Mouse (Mus musculus) fibroblast of lung, adult 2 months (primary cell): ENCODE data around the gene Svop.

Source experiments
- DNase-seq: peaks from one replicate; pipeline ENCODE4 v3.0.0-alpha.2; 2011; ENCODE audit warnings: low read depth

Svop gene

GRCm38 (mm10) chr5:114091057-114091807, at the start of gene Svop:
Gene Svop (minus strand): TSS chr5:114091570.
- DNase-seq: peak; percentile 48

GRCm38 (mm10) chr5:114139175-114139574, 47.8 kb upstream of the Svop start:
- DNase-seq: peak; percentile 25

DNA sequence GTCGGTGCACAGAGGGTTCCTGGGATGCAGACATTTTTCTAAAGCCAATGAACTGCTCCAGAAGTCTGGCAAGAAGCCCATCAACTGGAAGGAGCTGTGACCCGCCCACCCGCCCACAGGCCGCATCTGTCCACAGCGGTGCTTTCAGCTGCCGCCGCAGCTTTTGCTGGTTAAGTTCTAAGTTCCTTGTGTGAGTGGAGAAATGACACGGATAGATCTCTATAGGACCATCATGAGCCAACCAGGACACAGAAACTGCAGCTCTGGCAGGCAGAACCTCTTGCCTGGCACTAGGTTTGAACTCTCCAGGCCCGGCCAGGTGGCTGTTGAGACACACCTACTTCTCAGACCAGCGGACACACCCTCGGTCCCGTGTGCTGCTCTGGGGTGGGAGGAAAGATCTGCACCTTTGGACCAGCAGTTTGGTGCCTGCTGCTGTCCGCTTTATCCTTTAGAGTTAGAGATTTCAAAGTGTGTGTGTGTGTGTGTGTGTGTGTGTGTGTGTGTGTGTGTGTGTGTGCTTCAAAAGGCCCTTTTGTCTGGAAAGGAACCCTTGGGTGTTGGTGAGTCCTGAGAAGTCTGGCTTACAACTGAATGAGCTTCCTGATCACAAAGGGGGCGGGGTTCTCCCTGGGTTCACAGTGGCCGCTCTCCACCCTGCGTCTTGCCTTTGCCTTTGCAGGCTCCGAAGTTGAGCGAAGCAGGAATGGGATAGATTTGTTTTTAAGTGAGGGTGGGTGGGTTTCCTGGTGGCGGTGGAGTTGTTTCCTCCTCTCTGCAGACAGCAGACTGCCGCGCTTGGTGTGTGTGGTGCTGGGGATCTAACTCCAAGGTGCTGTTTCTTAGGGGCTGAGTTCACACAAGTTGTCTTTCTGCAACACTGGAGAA, 47.2 kb upstream of the Svop start:
- DNase-seq: no peak

- DNase-seq: no peak
Observed at GRCm38 (mm10) chr5:114137481-114138276, 46.3 kb upstream of the Svop start.

DNA sequence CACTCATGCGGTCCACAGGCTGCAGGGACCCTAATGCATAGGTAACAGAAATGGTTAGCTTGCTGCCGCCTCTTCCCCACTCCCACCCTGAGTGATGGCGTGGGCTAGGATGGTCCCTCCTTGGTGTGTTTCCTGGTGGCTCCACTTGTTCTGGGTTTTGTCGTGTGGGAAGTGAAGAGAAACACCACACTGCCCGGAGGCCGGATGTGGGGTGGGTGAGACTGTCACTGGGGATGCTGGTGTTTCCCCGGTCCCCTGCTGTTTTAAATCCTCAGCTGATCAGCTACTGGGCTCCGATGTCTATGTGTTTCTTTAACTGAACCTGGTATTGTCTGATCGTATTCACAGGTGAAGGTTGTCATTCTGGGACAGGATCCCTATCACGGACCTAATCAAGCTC, 44.1 kb upstream of the Svop start:
- DNase-seq: no peak

- DNase-seq: peak; percentile 25
Observed at GRCm38 (mm10) chr5:114134091-114134534, 42.7 kb upstream of the Svop start.

GRCm38 (mm10) chr5:114132841-114133240, 41.5 kb upstream of the Svop start:
- DNase-seq: no peak

GRCm38 (mm10) chr5:114131521-114131840, 40.1 kb upstream of the Svop start:
- DNase-seq: peak; percentile 27

DNA sequence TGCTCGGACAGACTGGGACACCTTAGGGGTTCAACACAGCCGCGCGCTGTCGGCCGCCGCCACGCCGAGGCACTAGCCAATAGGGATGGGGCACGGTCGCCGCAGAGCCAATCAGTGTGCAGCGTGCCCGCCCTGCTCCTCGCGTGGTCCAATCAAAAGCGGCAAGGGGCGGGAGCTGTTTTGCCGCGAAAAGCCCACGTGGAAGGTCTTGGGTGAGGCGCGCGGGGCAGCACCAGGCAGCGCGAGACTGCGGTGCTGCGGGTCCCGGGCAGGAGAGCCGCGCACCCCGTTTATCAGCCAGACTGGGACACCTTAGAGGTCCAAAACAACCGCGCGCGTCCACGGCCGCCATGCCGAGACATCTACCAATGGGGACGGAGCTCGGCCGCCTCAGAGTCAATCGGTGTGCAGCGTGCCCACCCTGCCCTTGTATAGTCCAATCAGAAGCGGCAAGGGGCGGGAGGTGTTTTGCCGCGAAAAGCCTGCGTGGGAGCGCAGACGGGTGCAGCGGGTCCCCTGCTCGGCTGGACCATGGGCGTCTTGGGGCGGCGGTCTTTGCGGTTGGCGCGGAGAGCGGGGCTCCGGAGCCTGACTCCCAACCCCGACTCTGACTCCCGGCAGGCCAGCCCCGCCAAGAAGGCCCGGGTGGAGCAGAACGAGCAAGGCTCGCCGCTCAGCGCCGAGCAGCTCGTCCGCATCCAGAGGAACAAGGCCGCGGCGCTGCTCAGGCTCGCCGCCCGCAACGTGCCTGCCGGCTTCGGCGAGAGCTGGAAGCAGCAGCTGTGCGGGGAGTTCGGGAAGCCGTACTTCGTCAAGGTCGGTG, 39.5 kb upstream of the Svop start:
- peak; percentile 69 for DNase-seq

- no peak for DNase-seq
Observed at GRCm38 (mm10) chr5:114130211-114130605, 38.8 kb upstream of the Svop start, which contains the start of gene Ung. Gene Ung (plus strand): TSS chr5:114130386.

- DNase-seq: no peak
Observed at GRCm38 (mm10) chr5:114129550-114130210, 38.3 kb upstream of the Svop start.

- DNase-seq: peak; percentile 44
Observed at GRCm38 (mm10) chr5:114127374-114128349, 36.3 kb upstream of the Svop start, which contains the start of gene Alkbh2. Gene Alkbh2 (minus strand): TSS chr5:114128218.

GRCm38 (mm10) chr5:114126499-114127244, 35.3 kb upstream of the Svop start:
- DNase-seq: no peak

- no peak for DNase-seq
Observed at GRCm38 (mm10) chr5:114126008-114126407, 34.6 kb upstream of the Svop start.

- DNase-seq: no peak
Observed at GRCm38 (mm10) chr5:114119806-114120205, 28.4 kb upstream of the Svop start.

- no peak for DNase-seq
Observed at GRCm38 (mm10) chr5:114116586-114116985, 25.2 kb upstream of the Svop start.

DNA sequence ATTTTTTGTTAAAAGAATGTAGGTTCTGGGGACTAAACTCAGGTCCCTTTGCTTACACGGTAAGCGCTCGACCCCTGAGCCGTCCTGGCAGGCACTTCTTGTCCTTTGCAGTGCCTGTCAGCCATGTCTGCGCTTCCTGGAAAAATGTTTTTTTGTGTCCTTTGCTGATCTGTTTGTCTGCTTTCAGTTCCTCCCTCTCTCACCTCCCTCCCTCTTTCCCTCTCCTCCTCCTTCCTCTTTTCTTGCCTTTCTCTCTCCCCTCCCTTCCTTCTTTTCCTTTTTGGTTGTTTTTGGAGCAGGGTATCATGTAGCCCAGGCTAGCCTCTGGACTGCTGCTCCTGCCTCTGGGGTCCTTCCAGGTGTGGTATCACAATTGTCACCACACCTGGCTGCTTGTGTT, 23.7 kb upstream of the Svop start:
- DNase-seq: no peak

DNA sequence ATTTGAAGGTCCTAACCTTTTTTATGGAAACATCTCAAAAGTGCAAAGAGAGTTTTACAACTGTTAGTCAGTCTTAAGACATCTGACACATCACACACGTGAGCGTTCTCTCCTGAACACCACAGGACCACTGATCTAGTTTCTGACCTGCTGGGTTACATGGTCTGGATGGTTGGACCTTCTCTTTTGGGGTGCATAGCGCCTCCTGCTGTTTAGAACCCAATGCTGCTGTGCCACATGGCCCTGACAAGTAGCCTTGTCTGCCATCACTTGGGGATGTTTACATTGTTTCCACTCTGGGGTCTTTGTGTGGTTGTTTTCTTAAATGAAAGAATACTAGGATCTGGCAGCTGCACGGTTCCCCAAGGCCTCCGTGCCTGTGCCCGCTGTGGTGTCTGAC, 22.0 kb upstream of the Svop start:
- DNase-seq: no peak

DNA sequence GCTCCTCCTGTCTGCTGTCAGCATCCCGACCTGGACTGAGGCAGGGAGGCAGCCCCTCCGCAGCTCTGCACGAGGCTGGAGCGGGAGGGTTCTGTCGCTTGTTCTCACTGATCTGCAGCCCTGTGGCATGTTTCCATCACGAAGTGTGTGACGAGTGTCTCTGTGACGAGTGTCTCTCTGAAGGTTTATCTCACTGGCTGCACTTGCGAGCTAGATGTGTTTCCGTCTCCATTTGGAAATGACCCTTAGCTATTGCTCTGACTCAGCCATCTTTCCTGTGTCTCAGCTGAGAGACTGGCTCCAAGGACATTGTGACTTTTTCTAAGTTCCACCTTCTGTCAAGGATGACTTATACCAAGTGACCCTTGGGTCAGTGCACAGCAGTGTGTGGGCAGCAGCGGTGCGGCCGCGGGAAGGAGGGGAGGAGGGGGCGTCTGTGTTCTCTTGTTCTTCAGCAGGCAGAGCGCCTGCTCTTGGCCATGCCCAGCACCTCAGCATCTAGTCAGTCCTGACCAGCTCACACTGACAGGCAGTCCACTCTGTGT, 15.1 kb upstream of the Svop start:
- no peak for DNase-seq
